Mouse (Mus musculus) small intestine, adult 2 months (tissue): Measurements from ENCODE around the gene Arpc2.

ENCODE experiments used
- CTCF ChIP-seq: fragments of 200-500 bp; IDR thresholded peaks from 2 replicates; pipeline ENCODE4 v1.5.1; 2012; ENCODE audit warnings: low read depth, mild to moderate bottlenecking, control low read depth, inconsistent platforms, low read length, moderate library complexity, mixed read lengths; ENCODE audit not compliant: insufficient replicate concordance, insufficient read length; ENCODE audit errors: extremely low read depth
- POLR2A ChIP-seq: fragments of 200-500 bp; IDR thresholded peaks from 2 replicates; pipeline ENCODE4 v1.6.1; 2012; ENCODE audit warnings: low read depth, mild to moderate bottlenecking, control low read depth, inconsistent platforms, low read length, moderate library complexity

DNA sequence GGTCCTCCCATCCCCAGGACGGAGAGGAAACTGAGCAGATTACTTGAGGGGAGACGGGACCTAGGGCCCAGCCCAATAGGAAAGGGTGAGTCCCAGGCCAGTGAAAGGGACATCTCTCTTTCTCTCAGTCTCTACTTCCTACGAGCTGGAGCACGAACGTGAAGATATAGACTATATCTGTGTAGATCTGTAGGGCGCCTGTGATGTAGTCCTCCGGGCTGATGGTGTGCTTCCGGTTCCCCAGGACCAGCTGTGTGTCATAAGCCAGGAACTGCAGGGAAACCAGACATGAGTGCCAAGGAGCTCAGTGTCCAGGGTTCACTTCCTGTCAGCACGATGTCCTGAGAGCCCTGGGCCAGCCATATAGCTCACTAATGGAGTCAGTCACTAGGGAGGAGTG lies 53.4 kb downstream of the Arpc2 start:
- TF ChIP-seq CTCF (no peak), POLR2A (no peak)
